Comparison of ENCODE assay signal across 8 mouse cellular contexts in genomic region chr12:80197343-80197742, GRCm38 (mm10).
DNase-seq lines count a peak whose midpoint lies in the region; ATAC-seq and TF ChIP-seq lines count a peak whose summit lies in the region.

No protein-coding gene starts in this region.

- H3K27me3 ChIP-seq in hindbrain, embryonic 10.5 days (ENCODE audit: insufficient read depth, poor library complexity, severe bottlenecking), result no peaks in the 10 kb centered on the region
- H3K27me3 ChIP-seq in hindbrain, embryonic 16.5 days (replicated peaks; ENCODE audit: control insufficient read depth, insufficient read depth, low read length), result no peaks in the 10 kb centered on the region
- H3K27me3 ChIP-seq in midbrain, postnatal 0 days (ENCODE audit: insufficient read depth, low read length), result no peaks in the 10 kb centered on the region

- TF ChIP-seq CTCF in layer of hippocampus, adult 2 months (conservative IDR thresholded peaks at IDR 0.05), result peak; percentile 82
- peak; percentile 78 for TF ChIP-seq CTCF in midbrain, postnatal 0 days (IDR thresholded peaks at IDR 0.05)

- no peak overlapping the region for H3K4me2 ChIP-seq in hindbrain, embryonic 16.5 days (ENCODE audit: low read length)
- no peak overlapping the region for H3K4me2 ChIP-seq in midbrain, postnatal 0 days (ENCODE audit: low read depth, low read length, poor library complexity, severe bottlenecking)

- peaks cover 5% of the 10 kb centered on the region; the same call in 1 of the 2 replicates for H3K9me3 ChIP-seq in hindbrain, embryonic 10.5 days
- no peaks in the 10 kb centered on the region for H3K9me3 ChIP-seq in hindbrain, embryonic 16.5 days (ENCODE audit: control insufficient read depth, low read length)
- no peaks in the 10 kb centered on the region for H3K9me3 ChIP-seq in midbrain, postnatal 0 days (ENCODE audit: low read length)

- no peak overlapping the region for H3K9ac ChIP-seq in hindbrain, embryonic 16.5 days (ENCODE audit: low read depth, low read length)
- no peak overlapping the region for H3K9ac ChIP-seq in midbrain, postnatal 0 days (replicated peaks; ENCODE audit: low read length, poor library complexity, severe bottlenecking)

- ATAC-seq in hindbrain, embryonic 16.5 days, result no peak
- ATAC-seq in midbrain, postnatal 0 days (ENCODE audit: low FRiP score), result no peak

- DNase-seq in hindbrain, embryonic 10.5 days (ENCODE audit: low spot score), result peak; percentile 71
- peak; percentile 54 for DNase-seq in CD4-positive helper T cell, adult 2 months (ENCODE audit: low read depth, low spot score)
- peak; percentile 38 for DNase-seq in WW6 (ENCODE audit: low read depth, low spot score)
- peak; percentile 79 for DNase-seq in embryo, embryonic 10 days (ENCODE audit: low spot score)
- peak in 1 of 2 experiments; percentile 35 for DNase-seq in layer of hippocampus, adult 2 months (ENCODE audit: low spot score in 2 of 2)
- peak; percentile 57 for DNase-seq in midbrain, postnatal 0 days (ENCODE audit: low spot score)
- no peak for DNase-seq in ovary, adult 18-20 months (ENCODE audit: low spot score)

- peaks cover 68% of the 10 kb centered on the region for H3K36me3 ChIP-seq in hindbrain, embryonic 10.5 days
- peaks cover 7% of the 10 kb centered on the region; the same call in 1 of the 2 replicates for H3K36me3 ChIP-seq in hindbrain, embryonic 16.5 days (ENCODE audit: control insufficient read depth, insufficient read depth, low read length)
- peaks cover 12% of the 10 kb centered on the region; the same call in 1 of the 2 replicates for H3K36me3 ChIP-seq in midbrain, postnatal 0 days (ENCODE audit: insufficient read depth, low read length)

- H3K27ac ChIP-seq in hindbrain, embryonic 10.5 days, result no peak overlapping the region
- H3K27ac ChIP-seq in hindbrain, embryonic 16.5 days (ENCODE audit: low read depth, low read length), result no peak overlapping the region
- no peak overlapping the region for H3K27ac ChIP-seq in layer of hippocampus, adult 2 months
- no peak overlapping the region for H3K27ac ChIP-seq in midbrain, postnatal 0 days (ENCODE audit: low read depth, low read length)

- WGBS in hindbrain, embryonic 10.5 days, result 77% methylated on average over 10 of the region's 10 CpGs
- 78% methylated on average over 10 of the region's 10 CpGs for WGBS in hindbrain, embryonic 16.5 days
- 76% methylated on average over 10 of the region's 10 CpGs for WGBS in midbrain, postnatal 0 days

- no peak overlapping the region for H3K4me3 ChIP-seq in hindbrain, embryonic 10.5 days
- no peak overlapping the region for H3K4me3 ChIP-seq in hindbrain, embryonic 16.5 days (ENCODE audit: low read length)
- H3K4me3 ChIP-seq in layer of hippocampus, adult 2 months, result no peak overlapping the region
- H3K4me3 ChIP-seq in midbrain, postnatal 0 days (ENCODE audit: low read depth, low read length), result no peak overlapping the region

- H3K4me1 ChIP-seq in hindbrain, embryonic 10.5 days (replicated peaks), result no peaks in the 10 kb centered on the region
- no peaks in the 10 kb centered on the region for H3K4me1 ChIP-seq in hindbrain, embryonic 16.5 days (ENCODE audit: control insufficient read depth, insufficient read depth, low read depth, low read length)
- no peaks in the 10 kb centered on the region for H3K4me1 ChIP-seq in midbrain, postnatal 0 days (ENCODE audit: insufficient read depth, low read length)
